Mouse (Mus musculus): ENCODE results near the gene Wnt11. TPM values are rescaled to one million over a fixed set of nuclear protein-coding genes. Genes with fewer than 3 reads are reported as not detected.

The Wnt11 gene
- polyA plus RNA-seq, 1 experiment = 1.5 TPM

DNA sequence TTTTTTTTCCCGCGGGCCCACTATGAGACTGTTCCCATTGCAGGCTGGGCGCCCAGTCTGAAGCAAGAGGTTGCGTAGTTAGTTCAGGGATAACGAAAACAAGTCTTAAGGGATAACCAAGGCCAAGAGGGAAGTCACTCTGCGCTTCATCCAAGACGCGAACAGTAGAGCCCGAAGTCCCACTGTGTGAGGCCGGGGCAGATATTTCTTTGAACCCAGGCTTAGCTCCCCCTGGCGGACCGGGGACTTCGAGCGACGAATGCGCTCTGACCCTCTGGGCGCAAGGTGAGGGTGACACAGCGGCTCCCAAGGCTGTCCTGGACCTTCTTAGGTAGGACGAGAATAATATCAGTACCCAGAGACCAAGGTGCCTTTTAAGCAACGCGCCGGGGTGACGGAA lies 1.7 kb downstream of the Wnt11 start:
- WGBS = 1% methylated on average over 23 of the region's 23 CpGs
- no peak overlapping the region for H3K4me3 ChIP-seq (replicated peaks; ENCODE audit: control insufficient read depth, low read depth, low read length)
- H3K4me1 ChIP-seq (ENCODE audit: control insufficient read depth, insufficient read depth, low read length) = no peaks in the 10 kb centered on the region; the same call in 1 of the 2 replicates
- H3K27ac ChIP-seq (ENCODE audit: control insufficient read depth, insufficient read depth, low read depth, low read length, poor library complexity) = no peak overlapping the region
- peak; percentile 64 for TF ChIP-seq CTCF (IDR thresholded peaks at IDR 0.05; ENCODE audit: control insufficient read depth, insufficient read depth, low read length)
- no peak for TF ChIP-seq POLR2A (IDR thresholded peaks at IDR 0.05; ENCODE audit: borderline replicate concordance, control insufficient read depth, low read depth, low read length)

DNA sequence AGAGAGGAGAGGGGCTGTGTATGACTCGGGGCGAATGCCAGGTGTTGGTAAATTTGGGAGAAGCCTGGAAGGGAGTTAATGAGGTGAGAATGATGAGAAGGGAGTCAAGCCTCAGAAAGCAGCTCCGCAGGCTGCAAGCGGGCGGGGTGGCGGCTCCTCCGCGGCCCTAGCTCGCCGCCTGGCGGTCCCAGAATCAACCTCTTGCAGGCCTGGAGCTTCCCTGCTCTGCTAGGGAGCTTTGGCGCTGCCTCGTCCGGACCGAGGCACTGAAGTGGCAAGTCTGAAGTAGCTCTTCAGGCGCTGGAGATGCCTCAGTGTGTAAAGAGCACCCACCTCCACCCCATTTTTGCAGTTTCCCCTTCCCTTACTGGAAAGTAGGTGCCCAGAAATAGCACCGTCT lies 3.0 kb downstream of the Wnt11 start:
- WGBS = under 1% methylated on average over 17 of the region's 17 CpGs
- TF ChIP-seq POLR2A (IDR thresholded peaks at IDR 0.05; ENCODE audit: borderline replicate concordance, control insufficient read depth, low read depth, low read length) = no peak
- peak; percentile 39; the same call in 1 of the 2 replicates for TF ChIP-seq CTCF (IDR thresholded peaks at IDR 0.05; ENCODE audit: control insufficient read depth, insufficient read depth, low read length)
- Histone ChIP-seq H3K27ac (ENCODE audit: control insufficient read depth, insufficient read depth, low read depth, low read length, poor library complexity) (no peak overlapping the region), H3K4me3 (replicated peaks; ENCODE audit: control insufficient read depth, low read depth, low read length) (no peak overlapping the region), H3K4me1 (ENCODE audit: control insufficient read depth, insufficient read depth, low read length) (no peaks in the 10 kb centered on the region)

DNA sequence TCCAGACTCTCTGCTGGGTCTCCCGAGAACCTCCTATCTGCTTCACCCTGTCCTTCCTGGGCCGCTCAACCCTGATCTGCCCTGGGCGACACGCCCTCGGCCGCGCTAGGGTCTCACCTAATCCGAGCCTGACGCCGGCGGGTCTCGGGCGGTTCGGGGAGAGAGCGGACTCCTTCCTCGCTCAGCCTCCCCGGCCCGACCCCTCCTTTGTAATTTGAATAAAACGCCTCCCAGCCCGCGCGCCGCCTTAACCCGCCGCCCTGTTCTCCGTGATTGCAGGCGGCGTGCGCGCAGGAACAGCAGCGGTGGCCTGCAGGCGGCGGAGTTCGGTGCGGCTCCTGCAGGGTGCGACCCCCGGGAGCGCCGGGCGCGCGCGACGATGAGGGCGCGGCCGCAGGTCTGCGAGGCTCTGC lies 3.8 kb downstream of the Wnt11 start:
- under 1% methylated on average over 48 of the region's 48 CpGs for WGBS
- Histone ChIP-seq H3K27ac (ENCODE audit: control insufficient read depth, insufficient read depth, low read depth, low read length, poor library complexity) (no peak overlapping the region), H3K4me1 (ENCODE audit: control insufficient read depth, insufficient read depth, low read length) (no peaks in the 10 kb centered on the region), H3K4me3 (replicated peaks; ENCODE audit: control insufficient read depth, low read depth, low read length) (no peak overlapping the region)
- TF ChIP-seq CTCF (IDR thresholded peaks at IDR 0.05; ENCODE audit: control insufficient read depth, insufficient read depth, low read length) (no peak), POLR2A (IDR thresholded peaks at IDR 0.05; ENCODE audit: borderline replicate concordance, control insufficient read depth, low read depth, low read length) (no peak)

DNA sequence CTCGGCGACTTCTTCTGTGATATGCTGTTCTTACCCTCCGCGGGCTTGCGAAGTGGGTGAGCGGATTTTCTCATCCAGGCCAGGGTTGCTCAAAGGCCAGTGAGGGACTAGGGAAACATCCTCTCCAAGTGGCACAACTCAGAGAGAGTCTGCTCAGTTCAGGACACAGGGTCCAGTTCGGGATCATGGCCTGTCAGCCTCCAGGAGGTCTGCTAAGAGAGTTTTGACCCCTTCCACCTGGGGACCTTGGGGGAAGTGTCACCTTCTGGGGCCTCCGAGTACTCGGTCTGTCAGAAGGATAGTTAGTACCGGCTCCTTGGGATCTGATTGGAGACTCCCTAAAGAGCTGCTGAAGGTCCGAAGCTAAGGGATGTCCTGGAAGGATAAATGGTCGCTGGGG lies 4.4 kb downstream of the Wnt11 start:
- Histone ChIP-seq H3K4me3 (replicated peaks; ENCODE audit: control insufficient read depth, low read depth, low read length) (no peak overlapping the region), H3K4me1 (ENCODE audit: control insufficient read depth, insufficient read depth, low read length) (no peaks in the 10 kb centered on the region), H3K27ac (ENCODE audit: control insufficient read depth, insufficient read depth, low read depth, low read length, poor library complexity) (no peak overlapping the region)
- 14% methylated on average over 12 of the region's 12 CpGs for WGBS
- TF ChIP-seq CTCF (IDR thresholded peaks at IDR 0.05; ENCODE audit: control insufficient read depth, insufficient read depth, low read length) (no peak), POLR2A (IDR thresholded peaks at IDR 0.05; ENCODE audit: borderline replicate concordance, control insufficient read depth, low read depth, low read length) (no peak)

DNA sequence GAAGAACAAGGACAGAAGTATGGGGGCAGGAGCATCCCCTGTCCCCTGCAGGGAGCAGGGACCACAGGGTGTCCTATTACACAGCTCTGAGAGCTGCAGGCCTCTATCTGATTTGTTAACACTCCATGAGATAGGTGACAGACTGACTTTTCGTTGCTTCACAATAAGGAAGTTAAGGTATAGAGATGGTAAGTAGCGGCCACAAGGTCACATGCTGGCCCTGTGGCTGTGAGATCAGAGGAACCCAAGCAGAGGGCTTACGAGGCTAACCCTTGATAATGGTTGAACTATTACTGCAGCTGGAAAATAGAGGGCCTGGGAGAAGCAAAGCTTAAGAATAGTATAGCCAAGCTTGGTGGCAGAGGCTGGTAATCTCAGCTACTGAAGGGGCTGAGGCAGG lies 5.9 kb downstream of the Wnt11 start:
- Histone ChIP-seq H3K27ac (ENCODE audit: control insufficient read depth, insufficient read depth, low read depth, low read length, poor library complexity) (no peak overlapping the region), H3K4me1 (ENCODE audit: control insufficient read depth, insufficient read depth, low read length) (no peaks in the 10 kb centered on the region), H3K4me3 (replicated peaks; ENCODE audit: control insufficient read depth, low read depth, low read length) (no peak overlapping the region)
- 35% methylated on average over 3 of the region's 3 CpGs for WGBS
- TF ChIP-seq POLR2A (IDR thresholded peaks at IDR 0.05; ENCODE audit: borderline replicate concordance, control insufficient read depth, low read depth, low read length) (no peak), CTCF (IDR thresholded peaks at IDR 0.05; ENCODE audit: control insufficient read depth, insufficient read depth, low read length) (no peak)

DNA sequence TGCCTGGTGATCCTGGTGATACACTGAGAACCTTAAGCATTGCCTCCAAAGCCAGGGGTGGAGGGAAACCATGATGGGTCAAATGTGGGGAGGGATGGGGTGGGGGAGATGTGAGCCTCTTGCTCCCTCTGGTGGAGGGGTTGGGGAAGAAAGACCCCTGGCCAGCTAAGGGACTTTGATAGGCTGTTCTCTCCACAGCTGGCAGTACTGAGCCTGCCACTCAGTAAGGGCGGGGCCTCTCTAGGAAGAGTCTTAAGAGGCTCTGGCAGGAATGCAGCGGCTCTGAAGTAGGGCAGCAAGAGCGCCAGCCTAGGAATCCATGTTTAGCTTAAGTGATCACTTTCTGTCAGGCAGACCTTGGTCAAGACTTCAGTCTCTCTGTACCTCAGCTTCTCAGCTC lies 6.9 kb downstream of the Wnt11 start:
- Histone ChIP-seq H3K4me3 (replicated peaks; ENCODE audit: control insufficient read depth, low read depth, low read length) (no peak overlapping the region), H3K27ac (ENCODE audit: control insufficient read depth, insufficient read depth, low read depth, low read length, poor library complexity) (no peak overlapping the region), H3K4me1 (ENCODE audit: control insufficient read depth, insufficient read depth, low read length) (no peaks in the 10 kb centered on the region)
- 66% methylated on average over 3 of the region's 3 CpGs for WGBS
- TF ChIP-seq POLR2A (IDR thresholded peaks at IDR 0.05; ENCODE audit: borderline replicate concordance, control insufficient read depth, low read depth, low read length) (no peak), CTCF (IDR thresholded peaks at IDR 0.05; ENCODE audit: control insufficient read depth, insufficient read depth, low read length) (no peak)

DNA sequence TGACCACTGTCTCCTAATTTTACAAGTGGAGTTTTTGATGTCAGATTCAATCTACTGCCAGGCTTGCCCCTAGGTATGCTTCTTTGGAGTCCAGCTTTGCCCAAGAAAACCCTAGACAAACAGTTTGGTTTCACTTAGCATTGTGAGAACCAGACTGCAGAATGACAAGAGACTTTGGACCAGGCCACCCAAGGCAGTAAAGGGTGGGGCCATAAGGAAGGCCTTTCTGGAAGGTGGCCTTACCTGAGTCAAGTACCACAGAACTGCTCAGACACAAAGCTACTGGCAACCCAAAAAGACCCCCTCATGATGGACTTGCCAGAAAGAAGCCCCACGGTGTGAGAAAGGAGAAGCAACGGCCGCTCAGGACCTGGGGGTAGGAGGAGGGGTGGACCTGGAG lies 8.1 kb downstream of the Wnt11 start:
- no peak overlapping the region for H3K27ac ChIP-seq (ENCODE audit: control insufficient read depth, insufficient read depth, low read depth, low read length, poor library complexity)
- H3K4me1 ChIP-seq (ENCODE audit: control insufficient read depth, insufficient read depth, low read length) = no peaks in the 10 kb centered on the region
- TF ChIP-seq CTCF (IDR thresholded peaks at IDR 0.05; ENCODE audit: control insufficient read depth, insufficient read depth, low read length) = no peak
- TF ChIP-seq POLR2A (IDR thresholded peaks at IDR 0.05; ENCODE audit: borderline replicate concordance, control insufficient read depth, low read depth, low read length) = no peak
- H3K4me3 ChIP-seq (replicated peaks; ENCODE audit: control insufficient read depth, low read depth, low read length) = no peak overlapping the region
- WGBS = 83% methylated on average over 3 of the region's 3 CpGs

DNA sequence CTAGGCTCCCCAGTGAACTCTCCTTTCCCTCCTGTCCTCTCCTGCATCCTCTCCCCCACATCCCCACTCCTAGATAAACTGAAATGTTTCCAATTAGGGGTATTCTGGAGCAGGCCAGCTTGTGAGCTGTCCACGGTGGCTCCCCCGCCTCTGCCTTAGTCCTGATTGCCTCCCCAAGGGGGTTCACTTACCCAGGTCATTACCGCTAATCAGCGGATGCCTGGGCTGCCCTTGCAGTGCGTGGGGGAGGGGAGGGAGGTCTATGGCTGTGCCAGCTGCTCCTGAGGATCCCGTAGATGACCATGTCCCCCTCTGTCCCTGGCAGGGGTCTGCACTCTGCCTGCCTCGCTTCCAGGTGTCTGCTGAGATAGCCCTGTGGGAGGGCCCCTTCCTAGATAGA lies 8.7 kb downstream of the Wnt11 start:
- WGBS = 75% methylated on average over 7 of the region's 7 CpGs
- TF ChIP-seq POLR2A (IDR thresholded peaks at IDR 0.05; ENCODE audit: borderline replicate concordance, control insufficient read depth, low read depth, low read length) (no peak), CTCF (IDR thresholded peaks at IDR 0.05; ENCODE audit: control insufficient read depth, insufficient read depth, low read length) (no peak)
- H3K4me1 ChIP-seq (ENCODE audit: control insufficient read depth, insufficient read depth, low read length) = no peaks in the 10 kb centered on the region
- H3K27ac ChIP-seq (ENCODE audit: control insufficient read depth, insufficient read depth, low read depth, low read length, poor library complexity) = no peak overlapping the region
- H3K4me3 ChIP-seq (replicated peaks; ENCODE audit: control insufficient read depth, low read depth, low read length) = no peak overlapping the region

Data from bone marrow, adult 2 months (tissue).